Mouse (Mus musculus) CH12F3 (cell line): ENCODE data around the gene Insc.

Experiments
- in situ Hi-C: fragments of 300-500 bp; cut with MboI; formaldehyde crosslinking; loops from 2 replicates; pipeline ENCODE4 v1.14.3; 2020; ENCODE audit warnings: low sequenced_read_pairs

Insc gene

DNA sequence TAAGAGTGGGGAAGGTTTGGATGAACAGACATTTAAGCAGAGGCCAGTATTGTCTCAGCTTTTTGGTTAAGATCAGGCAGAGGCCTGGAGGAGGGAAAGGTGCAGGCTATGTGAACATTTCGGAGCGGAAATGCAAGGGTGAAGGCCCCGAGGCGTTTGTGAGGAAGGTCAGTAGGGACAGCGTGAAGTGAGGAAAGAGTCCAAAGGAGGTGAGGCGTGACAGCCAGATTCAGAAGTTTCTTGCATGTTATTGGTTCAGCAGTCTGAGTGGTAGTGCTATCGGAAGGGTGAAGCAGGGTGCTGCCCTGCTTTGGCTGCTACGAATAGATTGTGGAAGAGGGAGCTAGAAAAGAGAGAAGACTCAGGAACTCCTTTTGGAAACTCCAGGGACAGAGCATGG, 11.1 kb downstream of the Insc start:
- in situ Hi-C loops: no loop called here

DNA sequence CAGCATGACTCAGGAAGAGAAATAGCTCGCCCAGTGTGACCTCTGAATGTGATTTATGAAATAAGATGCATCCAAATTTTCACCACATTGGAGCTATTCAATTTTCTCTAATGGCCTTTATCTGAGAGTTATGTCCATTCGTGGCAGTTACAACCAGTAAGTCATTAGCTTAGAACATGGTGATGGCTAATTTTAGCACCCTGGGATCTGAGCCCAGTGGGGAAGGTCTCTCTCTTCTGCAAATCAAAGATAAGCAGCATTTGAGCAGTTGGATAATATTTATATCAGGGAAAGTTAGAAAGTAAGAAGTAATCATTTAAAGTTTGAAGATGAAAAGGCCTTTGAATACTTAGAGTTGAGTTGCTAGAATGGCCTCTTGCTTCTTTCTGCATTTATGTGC, 19.2 kb downstream of the Insc start:
- in situ Hi-C loops: no loop called here

DNA sequence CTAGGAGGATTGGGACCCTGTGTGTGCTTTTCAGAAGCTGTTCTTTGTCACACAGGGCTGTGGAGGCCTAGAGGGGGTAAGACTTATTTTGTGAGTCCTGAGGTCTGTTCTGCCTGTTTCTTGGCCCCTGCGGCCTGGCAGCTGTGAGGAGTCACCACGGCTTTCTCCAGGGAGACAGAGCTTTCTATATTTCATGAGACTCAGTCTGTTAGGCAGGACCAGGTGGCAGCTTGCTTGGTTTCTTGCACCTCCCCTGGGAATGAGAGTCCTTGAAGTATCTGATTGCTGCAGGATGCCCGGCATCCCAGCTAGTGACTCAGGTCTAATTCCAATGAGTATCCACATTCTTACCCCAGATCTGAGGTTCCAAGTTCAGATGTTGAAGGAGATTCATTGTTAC, 21.8 kb downstream of the Insc start:
- in situ Hi-C loops: no loop called here

DNA sequence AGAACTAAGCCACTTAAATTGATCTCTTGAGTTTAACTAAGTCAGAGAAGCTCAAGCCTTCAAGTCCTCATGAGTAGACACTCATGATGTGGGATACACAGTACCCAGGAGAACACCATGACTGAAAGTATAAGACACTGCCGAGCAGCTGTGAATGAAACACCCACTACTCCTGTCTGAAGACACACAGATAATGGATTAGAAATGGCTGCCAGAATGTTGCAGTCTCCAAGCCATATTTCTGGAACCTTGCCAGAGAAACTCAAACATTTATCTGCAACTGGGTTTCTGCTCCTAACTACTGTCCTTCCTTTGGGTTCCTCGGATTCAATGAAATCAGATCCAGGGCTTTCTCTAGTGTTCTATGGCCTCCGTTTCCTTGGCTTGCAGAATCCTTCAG, 23.0 kb downstream of the Insc start:
- in situ Hi-C loops: no loop called here

DNA sequence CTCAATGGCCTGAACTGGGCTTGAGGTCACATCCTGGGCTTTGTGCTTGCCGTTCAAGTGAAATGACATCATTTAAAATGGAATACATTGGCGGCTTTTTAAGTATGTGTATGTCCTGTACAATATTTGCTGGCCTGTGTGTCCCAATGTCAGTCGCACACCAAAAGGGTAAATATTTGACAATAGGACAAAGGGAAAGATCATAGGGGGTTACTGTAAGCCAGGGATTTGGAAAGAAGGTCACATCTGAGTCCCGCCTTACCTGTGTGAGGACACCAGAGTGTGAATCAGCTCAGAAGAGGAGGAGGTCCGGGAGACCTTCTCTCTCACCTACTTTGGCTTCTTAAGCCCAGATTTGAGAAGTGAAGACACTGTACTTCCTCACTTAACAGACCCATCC, 25.0 kb downstream of the Insc start:
- in situ Hi-C loops: no loop called here

DNA sequence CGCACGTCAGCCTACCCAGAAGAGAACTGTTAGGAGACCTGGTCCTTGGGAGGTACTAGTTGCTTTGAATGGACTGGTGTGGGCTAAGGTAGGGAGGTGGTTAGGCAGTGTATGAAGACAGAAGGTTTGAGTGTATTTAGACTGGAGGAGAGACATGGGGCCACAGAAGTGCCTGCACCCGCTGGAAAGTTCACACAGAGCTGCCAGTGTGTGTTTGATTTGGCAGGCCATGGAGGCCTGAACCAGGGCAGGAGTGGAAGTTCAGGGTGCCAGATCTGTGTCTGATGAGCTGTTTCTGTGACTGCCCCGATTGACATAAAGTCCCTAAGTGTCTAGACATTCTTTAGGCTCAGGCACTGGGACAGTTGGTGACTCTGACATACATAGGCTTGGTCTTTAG, 25.5 kb downstream of the Insc start:
- in situ Hi-C loops: no loop called here

DNA sequence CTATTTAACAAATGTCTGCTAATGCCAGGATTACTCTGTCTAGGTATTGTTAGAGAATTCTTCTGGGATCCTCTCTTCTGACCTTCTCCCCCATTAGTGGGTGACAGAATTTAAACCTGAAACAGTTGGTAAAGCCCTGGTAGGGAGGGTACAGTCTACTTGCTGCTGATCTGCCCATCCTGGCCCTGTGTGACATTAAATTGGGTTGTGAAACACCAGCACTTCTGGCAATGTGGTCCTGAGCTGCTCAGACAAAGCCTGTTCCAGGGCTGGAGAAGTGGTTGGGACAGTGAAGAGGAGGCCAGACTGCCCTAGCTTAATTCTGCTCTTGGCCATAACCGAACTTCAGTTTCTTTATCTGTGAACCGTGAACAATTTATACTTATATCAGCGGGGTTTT, 27.1 kb downstream of the Insc start:
- in situ Hi-C loops: no loop called here

DNA sequence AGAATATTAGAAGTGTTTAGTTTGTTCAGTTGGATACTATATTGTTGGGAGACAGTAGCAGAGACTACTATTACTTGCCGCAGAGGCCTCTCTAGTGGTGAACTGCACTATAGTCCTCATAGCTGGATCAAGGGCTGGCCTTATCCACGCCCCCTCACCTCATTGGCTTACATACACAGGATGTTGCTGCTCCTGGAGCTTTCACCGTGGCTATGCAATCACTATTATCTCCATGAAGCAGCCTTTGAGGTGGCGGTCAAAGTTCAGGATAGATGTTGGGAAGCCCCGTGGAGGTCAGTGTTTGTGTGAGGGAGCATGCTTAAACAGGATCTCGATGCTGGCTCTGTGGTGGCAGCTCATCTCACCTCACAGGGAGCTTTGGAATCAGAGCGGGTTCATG, 28.3 kb downstream of the Insc start:
- in situ Hi-C loops: no loop called here

DNA sequence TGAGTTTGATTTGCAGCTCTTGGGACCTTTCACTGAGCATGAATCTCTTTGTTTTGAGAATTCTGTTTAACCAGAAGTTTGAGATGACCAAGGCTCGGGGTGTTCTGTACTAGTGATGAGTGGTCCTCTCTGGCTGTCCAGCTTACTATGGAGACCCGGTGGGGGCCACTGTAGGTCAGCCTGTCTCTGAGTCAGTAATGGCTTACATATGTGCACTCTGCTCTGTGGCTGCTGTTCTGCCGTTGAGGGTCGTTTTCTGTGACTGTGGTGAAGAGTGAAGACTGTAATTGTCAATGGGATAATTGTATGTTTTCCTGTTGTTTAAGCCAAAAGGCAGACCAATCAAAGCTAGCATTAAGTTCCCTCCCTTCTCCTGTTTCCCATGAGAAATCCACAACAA, 30.3 kb downstream of the Insc start:
- in situ Hi-C loops: no loop called here

DNA sequence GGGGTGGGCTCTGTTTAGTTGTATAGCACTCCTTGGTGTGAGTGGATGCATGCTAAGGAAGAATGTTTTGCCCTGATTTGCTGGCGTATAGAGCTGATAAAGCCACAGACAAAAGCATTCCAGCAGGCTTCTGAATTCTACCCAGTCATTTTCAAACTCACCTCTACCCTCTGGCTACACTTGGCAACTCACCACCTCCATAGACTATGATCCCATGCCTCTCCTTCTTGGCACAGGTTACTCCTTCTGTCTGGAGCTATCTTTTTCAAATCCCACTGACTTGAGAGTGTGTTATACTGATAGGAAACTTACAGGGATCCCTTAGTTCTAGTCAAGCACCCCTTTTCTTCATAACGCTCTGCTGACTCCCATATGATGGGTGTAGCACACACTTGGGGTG, 32.4 kb downstream of the Insc start:
- in situ Hi-C loops: no loop called here

DNA sequence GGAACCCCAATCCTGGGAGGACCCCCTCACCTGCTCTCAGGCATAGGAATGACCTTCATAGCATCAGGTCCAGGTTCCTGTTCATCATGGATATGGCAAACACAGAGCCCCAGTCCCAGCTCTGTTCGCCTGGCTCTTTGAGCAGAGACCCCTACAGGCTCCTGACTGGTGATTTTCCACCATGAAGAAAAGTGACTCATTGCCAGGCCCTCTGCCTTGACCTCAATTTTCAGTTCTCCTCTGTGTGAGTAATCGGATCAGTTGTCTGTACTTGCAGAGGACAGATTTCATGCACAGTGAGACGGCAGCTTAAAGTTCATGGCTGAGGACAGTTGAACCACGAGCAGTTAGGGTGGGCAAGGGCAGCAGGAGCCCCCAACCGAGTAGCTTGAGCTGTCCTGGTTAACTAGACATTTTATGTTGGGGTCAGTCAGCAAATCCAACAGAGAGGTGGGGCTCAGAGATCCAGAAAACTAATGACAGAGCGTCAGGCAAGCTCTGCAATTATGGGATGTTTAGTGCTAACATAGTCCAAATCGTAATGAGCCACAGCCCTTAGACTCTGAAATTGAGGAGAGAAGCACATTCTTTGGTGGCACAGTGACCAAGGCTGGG, 34.8 kb downstream of the Insc start:
- in situ Hi-C loops: no loop called here

DNA sequence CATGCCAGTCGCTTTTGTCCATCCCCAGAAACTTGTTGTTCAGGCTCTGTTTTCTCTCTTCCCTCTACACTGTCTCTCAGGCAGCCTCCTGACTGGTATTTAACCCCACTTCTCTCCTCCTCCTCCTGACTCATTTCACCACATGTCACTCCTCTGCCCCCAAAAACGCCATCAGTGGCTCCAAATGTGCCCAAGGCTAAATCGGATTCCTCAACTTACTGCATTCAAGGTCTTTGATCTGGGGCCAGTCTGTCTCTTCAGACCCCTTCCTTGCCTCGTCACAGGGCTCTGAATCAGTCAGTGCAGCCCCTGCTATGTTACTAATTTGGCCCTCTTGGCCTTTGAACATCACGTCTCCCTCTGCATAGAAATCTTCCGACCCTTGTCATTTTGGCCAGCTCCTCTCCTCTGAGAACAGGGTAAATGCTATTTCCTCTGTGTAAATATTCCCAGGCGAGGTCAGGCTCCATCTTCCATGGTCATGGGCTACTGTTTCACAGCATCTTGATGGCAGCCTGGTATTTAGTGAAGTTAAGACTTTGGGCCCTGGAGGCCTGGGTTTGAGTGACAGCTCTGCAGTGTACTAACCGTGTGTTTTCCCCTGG, 35.7 kb downstream of the Insc start:
- in situ Hi-C loops: no loop called here

DNA sequence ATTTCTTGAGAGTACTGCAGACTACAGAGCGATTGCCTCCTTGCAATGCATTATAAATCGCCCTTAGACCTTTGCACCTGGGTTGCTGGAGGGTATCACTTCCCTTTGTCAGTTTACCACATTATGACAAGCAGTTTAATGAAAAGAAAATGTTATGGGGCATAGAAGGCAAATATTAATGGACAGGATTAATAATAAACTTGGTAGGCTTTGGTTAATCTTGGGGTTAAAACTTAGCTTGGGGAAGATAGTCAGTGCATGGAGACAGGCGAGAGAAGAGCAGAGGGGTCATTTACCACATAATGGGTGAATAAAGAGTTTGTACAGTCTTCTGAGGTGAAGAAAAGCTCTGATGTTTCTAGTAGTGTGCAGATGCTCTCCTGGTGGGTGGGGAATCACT, 39.8 kb downstream of the Insc start:
- in situ Hi-C loops: no loop called here

DNA sequence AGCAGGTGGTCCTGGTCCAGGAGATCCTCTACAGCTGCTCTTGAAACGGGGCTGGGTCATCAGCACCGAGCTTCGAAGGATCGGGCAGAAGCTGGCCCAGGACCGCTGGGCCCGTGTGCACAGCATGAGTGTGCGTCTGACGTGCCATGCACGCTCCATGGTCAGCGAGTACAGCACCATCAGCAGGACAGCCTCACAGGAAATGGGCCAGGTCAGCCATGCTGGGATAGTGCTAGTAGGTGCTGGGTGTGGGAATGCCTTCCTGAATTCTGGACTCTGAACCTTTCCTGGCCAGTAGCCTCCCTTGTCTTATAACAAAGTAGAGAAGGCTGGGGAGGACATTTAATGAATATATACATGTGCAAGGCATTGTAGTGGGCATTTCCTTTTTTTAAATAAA, 47.6 kb downstream of the Insc start:
- in situ Hi-C loops: no loop called here

DNA sequence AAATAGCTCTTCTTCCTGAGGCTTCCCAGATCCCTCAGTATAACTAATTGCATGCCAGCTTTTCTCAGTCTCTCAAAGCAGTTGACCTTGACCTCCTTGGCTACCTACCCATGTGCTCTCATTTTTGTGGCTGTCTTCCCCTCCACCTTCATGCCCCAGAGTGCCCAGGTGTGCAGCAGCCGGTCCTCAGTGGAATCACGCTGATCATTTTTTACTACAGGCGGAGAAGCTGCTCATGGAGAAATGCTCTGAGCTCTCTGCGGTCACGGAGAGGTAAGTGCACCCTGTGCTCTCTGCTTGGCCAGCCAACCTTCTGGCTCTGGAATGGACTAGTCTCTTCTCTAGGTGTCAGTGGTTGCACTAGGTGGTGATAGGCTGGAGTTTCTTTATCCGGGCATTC, 48.5 kb downstream of the Insc start:
- in situ Hi-C loops: no loop called here

DNA sequence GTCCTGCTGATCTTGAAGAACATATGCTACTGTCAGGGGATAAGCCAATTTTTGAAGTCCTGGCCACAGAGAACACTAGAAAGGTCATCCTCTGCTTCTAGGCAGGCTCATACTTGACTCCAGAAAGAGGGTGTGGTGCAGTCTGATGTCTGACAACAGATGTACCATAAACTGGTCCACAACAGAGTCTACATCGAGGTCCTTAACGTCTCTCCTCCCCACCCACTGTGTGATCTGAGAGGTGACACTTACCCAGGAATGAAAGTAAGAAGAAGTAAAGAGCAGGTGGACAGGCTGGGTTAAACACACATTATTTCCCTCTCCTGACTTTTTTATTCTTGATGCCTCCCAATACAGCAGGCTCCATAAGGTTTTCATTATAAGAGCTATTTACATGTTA, 50.9 kb downstream of the Insc start:
- in situ Hi-C loops: no loop called here

DNA sequence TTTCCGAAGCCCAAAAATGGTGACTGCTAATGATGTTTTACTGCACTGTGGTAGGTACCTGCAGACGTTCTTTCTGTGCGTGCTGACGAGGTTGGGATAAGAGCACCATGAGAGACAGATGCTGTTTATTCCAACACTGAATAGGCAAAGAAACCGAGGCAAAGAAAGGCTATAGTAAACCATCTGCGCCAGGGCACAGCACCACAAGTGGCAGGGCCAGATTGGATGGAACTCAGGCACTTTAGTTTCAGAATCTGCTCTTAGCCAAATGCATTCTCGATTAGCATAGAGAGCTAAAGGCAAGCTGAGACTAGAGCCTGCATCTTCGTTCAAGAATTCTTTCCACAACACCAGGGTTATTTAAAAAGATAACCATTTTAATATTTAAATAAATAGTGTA, 59.1 kb downstream of the Insc start:
- in situ Hi-C loops: loop anchor here (25.0 kb wide), 1 partner anchor 565 kb away; no protein-coding TSS in a partner anchor

DNA sequence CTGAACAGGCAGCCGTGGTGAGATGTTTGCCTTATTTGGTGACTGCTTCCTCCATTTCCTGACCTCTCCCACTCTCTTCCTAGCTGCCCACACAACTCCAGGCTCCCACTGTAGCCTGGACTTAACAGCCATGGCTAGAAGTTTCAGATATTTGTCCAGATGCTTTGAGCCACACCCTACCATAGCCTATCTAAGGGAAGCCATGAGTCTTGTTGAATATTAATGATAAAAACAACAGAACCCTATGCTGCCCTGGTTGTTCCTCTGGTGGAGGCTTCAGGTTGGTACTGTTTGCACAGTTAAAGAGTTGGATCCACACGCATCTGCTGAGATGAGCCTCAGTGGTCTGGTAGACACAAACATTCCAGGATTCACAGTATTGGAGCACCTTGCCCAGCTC, 61.8 kb downstream of the Insc start:
- in situ Hi-C loops: loop anchor here (25.0 kb wide), 1 partner anchor 568 kb away; no protein-coding TSS in a partner anchor

DNA sequence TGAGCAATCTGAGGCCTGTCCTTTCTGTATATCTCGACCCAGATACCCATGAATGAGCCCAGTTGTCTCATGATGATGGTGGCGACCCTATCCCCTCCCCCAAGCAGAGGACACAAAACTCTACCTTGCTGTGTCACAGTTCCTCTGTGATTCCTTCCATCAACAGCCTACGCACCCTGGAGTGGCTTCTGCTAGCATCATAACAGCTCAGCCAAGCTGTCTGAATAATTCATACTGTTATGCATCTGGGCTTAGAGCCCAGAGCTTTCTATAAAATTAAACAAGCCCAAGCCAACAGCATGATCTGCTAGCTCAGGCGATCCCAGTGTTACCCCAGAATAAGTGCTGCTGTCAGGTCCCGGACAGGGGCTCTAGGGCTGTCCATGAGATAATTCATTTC, 63.8 kb downstream of the Insc start:
- in situ Hi-C loops: loop anchor here (25.0 kb wide), 1 partner anchor 570 kb away; no protein-coding TSS in a partner anchor

DNA sequence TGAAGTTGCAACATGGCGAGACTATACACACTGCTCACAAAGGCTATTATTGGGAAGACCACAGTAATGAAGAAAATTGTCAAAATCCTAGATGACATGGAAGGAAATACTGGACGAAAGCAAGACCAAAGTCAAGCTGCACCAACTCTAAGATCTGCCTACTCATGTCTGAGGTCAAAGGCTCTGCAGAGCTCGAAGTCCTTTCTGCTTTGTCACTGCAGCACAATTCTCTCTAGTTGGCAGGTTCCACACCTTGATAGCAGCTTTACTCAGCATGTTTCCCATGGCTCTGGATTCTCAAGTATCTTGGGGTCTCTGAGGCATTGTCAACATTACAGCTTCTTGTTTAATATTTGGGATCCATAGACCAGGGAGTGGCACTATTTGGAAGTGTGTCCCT, 64.8 kb downstream of the Insc start:
- in situ Hi-C loops: loop anchor here (25.0 kb wide), 1 partner anchor 571 kb away; no protein-coding TSS in a partner anchor

DNA sequence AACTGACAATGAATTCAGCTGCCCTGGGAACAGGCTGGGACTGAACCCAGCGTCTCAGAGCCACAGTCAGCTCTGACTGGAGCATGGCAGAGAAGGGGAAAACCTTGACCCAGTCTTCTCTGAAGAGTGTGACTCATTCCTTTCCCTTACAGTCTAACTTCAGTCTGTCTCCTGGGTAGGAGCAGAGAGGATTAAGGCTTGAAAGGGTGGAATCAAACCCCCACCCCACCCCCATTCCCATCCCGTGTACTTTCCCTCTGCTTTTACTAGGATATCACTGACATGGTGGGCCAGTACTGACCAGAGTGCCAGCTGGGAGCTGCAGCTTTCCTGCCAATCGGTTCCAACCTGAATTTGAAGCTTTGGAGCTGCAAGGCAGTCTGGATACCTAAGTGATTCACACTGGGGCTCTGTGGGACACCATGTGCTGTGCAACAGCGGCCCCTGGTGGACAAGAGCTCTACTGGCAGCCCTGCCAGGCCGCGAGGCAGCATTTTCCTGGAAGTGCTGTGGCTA, 73.9 kb downstream of the Insc start:
- in situ Hi-C loops: loop anchor here (25.0 kb wide), 1 partner anchor 580 kb away; no protein-coding TSS in a partner anchor

DNA sequence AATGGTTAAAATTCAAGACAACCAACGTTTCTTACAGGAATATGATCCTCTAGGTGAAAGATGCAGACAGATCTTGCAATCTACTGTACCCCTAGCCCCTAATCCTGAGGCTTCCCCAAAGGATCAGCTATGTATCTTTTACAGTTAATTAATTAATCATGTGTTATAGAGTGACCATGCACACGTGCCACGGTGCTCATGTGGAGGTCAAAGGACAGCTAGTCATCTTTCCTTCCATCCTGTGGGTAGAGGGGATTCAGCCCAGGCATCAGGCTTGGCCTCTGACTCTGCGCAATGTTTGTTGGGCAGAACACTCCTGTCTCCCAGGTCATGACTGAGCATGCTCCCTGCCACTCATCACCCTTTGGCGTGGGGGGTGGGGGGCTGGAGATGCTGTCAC, 74.4 kb downstream of the Insc start:
- in situ Hi-C loops: loop anchor here (25.0 kb wide), 1 partner anchor 581 kb away; no protein-coding TSS in a partner anchor
